Mouse (Mus musculus) urinary bladder, adult 18-20 months (tissue): ENCODE measurements at regions not wholly inside any gene's neighbourhood (a gene's known extent, or its start where the extent isn't known, plus 50 kb on each side); places are given as distances from the start of the nearest gene placed in this dataset.

ENCODE experiments used
- DNase-seq, 2 experiments: peaks; one replicate each; pipeline ENCODE4 v3.0.0; 2022; ENCODE audit warnings: low spot score in 2 of 2, mixed read lengths in 2 of 2

DNA sequence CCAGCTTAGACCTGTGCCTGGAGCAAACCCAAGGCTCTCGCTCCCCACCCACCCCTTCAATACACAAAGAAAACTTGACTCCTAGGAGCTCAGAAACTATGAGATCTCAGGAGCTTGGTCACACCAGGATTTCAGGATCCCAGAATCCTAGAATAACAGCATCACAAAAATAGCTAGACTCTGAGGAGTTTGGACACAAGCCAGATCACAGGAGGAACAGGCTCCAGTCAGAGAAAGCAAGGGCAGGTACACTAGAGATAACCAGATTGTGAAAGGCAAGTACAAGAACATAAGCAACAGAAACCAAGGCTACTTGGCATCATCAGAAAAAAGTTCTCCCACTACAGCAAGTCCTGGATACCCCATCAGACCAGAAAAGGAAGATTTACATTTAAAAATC lies 221.5 kb downstream of the Epha7 start:
- no peak for DNase-seq

DNA sequence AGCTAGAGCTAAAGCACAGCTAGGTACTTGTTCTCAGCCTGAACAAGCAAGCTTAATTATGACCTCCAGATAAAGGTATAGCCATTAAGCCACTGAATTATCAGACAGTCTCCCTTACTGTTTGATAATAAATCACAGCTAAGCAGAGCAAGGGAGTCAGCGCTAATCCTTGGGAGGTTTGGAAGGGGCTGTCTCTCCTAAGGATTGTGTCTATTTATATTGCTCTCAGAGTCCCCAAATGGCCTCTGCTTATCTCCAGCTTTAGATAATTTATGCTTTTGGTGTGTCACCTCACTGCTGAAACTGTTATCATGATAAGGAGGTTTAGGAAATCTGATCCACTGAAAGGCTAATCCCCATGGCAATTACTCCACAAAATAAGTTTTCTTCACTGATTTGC lies 227.1 kb downstream of the Epha7 start:
- no peak for DNase-seq

DNA sequence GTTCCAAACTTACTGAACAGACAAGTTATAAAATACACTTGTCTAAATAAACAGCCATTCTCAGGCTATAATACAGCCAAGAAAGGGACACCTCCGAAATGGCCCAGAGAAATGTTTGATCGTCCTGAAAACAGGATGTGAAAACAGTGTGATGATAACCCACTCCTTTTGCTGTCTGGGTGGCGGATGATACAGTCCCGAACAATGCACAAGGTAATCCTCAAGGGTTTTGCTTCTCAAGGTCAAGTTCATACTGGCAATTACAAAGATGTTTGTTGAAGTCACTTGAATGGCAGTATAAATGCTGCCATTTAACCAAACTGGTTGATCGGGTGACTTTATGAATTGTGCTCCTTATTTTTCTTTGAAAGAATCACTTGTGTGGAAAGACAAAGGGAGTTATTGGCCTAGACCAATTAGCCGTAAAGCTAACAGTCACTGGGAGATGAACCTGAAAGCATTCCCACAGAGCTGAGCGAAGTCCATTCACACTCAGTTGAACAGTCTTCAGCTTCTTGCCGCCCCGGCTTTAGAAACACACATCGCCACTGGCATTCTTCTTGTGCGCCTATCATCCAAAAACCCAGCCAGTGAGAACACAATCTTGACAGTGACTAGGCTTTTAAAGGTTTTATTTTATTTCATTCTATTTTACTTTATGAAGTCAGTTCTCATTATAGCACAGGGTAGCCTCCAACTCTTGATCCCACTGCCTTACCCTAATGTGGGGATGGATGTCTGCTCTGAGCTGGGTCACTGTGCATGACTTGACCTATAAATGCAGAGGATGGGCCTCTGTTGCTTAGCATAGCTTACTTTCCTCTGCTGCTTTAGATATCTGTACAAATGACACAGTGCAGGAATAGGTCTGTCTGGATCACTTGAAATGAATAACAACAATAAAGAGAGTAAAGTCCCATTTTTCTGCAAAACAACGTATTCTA lies 256.0 kb downstream of the Epha7 start:
- no peak for DNase-seq

DNA sequence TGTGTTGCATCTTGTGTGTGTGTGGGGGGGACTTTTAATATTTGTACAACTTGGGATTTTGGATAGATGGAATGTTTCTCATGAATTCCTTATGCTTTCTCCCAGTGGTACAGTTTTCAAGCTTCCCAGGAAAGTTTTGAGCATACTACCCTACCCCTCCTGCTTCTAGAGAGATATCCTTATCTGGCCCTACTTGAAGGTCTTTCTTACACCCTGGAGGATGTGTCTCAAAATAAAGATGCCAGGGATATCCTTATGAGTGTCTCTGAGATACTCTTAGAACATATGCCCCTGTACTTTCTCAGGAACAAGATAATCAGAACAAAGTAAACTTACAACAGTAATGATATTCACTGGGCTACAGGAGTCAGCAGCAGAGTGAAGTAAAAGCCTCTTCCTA lies 261.3 kb downstream of the Epha7 start:
- no peak for DNase-seq

GRCm38 (mm10) chr4:29074851-29075250 lies 261.9 kb downstream of the Epha7 start:
- no peak for DNase-seq

DNA sequence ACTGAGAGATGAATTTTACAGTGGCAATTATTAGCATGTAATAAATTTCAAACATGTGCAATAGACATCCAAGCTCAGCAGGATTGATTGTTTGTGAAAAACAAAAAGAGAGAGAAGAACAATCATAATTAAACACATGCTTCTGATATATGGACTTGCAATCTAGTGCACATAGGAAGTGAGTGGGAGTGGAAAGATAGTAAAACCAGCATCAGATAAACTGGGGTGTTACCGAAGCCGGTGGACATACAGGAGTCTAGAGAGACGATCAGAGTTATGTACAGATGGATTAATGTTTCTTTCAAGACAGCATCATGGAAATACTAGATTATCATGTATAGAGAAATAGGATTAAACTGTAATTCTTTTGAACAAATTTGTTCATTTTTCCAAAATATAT lies 263.8 kb downstream of the Epha7 start:
- no peak for DNase-seq

DNA sequence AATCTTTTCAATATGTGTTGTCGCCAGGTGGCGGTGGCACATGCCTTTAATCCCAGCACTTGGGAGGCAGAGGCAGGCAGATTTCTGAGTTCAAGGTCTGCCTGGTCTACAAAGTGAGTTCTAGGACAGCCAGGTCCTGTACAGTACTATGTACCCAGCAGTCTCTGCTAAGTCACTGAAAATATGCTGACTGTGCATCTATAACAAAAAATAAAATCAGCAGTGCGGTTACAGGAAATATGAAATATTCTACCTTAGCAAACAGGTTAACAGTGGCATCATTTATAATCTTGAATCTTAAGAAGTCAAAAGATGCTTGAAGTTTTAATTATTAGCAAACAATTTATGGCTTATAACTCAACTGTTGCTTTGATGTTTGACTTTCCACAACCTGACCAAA lies 265.5 kb downstream of the Epha7 start:
- DNase-seq, result no peak

DNA sequence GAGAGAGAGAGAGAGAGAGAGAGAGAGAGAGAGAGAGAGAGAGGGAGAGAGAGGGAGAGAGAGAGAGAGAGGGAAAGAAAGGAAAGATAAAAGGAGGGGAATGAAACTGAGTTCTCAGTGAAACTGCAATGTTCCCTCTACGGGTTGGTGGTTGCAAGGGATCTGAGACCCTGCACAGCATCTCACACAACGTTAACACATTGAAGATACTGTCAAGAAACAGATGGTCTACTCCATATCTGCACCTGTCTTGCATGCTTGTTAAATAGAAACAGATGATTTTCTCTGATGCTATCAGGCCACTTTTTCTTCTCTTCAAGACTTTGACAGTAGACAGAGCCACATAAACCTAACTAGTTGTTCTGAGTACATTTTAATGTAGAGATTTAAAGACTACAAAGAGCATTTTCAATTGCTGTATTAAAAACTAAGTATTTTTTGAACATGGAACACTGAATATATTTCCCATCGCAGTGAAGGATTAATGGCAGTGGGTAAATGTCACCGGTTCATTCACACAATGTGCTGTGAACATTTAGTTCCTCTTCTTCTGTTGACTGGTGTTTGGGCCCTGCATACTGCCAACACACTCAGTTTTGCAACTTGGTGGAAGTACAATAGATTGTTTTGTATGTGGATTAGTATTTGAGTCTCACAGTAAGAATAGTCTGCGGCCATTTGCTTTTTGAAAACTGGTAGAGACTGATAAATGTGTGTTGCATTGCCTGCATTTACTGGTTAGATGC lies 270.8 kb downstream of the Epha7 start:
- no peak for DNase-seq

DNA sequence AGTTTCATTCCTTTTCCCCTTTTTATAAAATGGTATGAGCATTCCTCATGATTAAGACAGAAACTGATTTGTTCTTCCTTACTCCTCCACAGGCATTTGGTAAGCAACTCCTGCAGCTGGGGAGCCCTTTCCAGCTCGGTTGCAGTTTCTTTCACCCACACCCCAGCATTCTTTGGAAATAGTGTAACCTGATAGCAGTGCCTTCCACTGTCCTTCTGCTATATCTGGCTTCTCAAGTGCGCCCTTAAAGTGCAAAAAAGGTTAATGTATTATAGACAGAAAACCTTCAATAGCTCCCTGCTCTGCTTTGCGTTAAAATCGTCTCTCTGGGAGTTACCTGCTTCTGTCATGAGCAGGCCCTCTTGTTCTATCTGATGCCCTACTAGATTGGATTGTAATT lies 278.0 kb downstream of the Epha7 start:
- no peak for DNase-seq

GRCm38 (mm10) chr4:29091495-29092211 lies 278.7 kb downstream of the Epha7 start:
- DNase-seq, result no peak

DNA sequence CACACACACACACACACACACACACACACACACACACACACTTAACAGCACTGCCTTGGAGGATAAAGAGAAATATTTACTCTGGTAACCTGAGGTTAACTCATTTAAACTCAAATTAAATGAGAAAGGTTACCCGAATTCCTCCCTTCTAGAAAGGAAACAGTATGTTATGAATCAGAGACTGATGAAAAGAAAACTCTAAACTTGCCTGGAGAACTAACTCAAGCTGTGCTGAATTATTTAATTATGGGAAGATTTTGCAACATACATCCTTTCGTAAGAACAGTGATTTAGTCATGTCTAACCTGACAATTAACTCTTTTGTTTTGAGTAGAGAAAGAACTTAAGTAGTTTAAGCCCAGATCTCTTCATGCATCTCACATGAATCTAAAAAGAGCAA lies 289.4 kb downstream of the Epha7 start:
- no peak for DNase-seq

- DNase-seq, result no peak
Observed at GRCm38 (mm10) chr4:29103414-29103813, 290.5 kb downstream of the Epha7 start.

DNA sequence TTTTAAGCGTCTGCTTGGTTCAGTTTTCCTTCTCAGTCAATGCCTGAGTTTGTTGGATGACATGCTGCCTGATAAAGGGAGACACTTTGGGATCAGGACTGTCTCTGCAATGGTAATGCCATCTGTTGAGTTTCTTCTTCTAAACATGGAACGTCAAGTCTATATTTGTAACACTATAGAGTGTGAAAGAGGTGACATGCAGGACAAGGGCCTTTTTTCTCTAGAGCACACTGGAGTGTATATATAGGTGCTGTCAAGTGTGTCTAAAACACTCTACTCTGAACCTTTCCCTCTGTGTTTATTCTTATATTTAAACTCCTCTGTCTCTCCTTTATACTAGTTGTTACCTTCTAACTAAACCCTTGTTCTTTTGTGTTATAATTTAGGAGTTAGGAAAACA lies 299.6 kb downstream of the Epha7 start:
- no peak for DNase-seq

DNA sequence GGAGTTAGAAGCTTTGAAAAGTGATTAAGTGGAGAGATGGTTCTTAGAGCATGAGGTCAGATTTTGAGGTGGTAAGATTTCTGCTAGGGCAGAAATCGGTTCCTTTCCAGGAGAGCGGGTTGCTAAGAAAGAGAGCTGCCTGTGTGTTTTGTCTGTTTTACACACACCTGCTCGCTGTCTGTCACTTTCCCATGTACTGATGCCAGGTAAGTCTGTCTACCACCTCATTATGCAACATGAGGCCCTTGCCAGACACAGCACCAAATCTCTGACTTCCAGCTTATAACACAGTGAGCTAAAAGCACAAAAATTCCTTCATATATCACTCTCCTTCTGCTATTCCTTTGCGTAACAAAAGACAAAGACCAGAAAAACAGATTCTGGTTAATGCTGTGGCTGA lies 304.1 kb downstream of the Epha7 start:
- DNase-seq, result no peak

DNA sequence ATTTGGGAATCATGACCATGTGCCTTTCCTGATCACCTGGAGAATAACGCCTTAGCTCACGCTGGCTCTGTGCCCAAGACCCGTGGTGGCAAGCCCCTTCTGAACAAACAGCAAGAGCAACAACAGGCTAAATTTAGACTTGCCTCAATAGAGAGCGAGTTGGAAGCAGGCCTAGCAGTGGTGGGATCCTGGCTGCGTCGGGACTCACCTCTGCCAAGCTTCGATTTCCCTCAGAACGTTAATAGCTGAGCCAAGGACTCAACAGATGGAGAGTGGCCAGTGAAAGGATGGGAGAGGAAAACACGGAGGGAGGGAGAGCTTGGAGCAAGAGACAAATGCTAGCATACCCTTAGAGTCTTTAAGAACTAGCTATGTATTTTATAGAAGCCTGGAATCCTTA lies 305.0 kb downstream of the Epha7 start:
- DNase-seq, result peak in 1 of 2 experiments; percentile 15

DNA sequence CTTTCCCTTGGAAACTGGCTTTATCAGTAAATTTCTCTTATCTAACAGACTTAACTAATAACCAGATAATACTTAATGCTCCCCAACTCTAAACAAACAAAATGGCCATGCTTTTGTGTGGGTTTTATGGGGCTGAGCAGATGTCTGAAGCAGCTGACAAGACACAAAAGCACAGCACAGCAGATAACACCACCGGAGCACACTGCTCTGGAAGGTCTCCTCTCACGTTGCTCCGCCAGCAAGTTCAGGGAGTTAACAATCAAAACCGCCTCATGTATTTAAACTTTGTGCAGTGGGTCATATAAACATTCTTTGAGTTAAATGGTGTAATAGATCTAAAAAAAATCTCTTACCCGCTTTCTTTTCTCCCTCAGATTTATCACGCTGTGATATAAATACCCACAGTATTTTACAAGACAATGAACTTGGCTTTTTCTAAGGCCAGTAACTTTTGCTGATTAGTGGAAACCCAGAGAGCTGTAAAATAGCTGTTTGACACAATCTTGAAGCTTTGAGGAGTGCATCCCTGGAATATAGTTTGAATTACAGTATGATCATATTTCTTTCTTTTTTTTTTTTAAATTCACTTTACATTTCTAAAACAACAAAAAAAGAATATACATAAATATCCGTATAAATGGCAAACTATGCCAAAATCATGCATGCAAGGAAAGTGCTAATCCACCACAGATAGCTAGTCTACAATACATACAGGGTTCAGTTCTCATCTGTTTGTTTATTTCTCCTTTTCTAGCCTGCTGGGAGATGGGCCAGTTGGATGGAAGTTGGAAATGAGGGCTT lies 305.9 kb downstream of the Epha7 start:
- no peak for DNase-seq

DNA sequence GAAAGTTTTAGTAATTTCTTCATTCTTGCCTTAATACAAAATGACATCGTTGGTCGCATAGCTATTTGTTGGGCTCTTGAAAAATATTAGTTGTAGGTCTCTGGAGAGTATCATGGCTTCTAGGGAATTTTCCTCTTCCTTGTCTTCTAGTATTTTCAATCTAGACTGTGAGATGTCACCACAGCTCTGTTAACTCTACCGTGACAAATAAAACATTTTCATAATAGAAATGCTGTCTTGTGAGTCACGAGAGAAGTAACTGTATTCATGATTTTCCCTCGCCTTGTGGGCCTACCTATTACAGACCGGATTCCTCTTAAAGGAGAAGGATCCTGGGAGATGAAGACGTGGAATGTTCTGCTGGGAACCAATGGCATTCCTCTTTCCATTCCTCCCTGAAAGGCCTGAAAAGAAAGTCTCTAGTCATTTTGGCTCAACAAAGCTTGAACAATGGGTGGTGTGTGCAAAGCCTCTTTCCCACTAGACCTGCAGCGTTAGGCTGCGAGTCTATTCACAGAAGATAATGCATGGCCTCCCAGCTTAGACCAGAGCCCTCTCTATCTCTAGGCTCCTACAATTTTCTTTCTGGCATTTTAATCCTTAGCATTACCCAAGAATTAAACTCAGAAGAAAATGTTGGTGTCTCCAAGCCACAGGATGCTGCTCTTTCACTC lies 306.7 kb downstream of the Epha7 start:
- no peak for DNase-seq

- no peak for DNase-seq
Observed at GRCm38 (mm10) chr4:29123697-29124377, 310.9 kb downstream of the Epha7 start.

DNA sequence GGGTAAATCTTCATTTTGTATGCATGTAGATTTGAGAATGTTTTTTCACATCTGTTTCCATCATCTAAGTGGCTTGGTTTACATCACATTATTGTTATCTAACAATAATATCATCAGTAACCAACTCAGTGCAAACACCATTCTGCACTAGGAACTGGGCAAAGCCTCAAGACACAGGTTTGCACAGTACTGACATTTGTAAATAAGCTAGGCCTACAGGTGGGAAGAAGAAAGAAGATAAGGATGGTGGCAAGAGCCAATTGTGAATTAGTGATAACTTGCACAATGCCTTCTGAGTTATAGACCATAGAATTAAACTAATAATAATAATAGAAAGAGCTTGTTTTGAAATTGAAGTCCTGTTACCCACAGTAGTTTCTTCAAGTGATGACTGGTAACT lies 317.6 kb downstream of the Epha7 start:
- no peak for DNase-seq
